Comparison of ENCODE assay signal across 17 mouse cellular contexts in the genomic region with DNA sequence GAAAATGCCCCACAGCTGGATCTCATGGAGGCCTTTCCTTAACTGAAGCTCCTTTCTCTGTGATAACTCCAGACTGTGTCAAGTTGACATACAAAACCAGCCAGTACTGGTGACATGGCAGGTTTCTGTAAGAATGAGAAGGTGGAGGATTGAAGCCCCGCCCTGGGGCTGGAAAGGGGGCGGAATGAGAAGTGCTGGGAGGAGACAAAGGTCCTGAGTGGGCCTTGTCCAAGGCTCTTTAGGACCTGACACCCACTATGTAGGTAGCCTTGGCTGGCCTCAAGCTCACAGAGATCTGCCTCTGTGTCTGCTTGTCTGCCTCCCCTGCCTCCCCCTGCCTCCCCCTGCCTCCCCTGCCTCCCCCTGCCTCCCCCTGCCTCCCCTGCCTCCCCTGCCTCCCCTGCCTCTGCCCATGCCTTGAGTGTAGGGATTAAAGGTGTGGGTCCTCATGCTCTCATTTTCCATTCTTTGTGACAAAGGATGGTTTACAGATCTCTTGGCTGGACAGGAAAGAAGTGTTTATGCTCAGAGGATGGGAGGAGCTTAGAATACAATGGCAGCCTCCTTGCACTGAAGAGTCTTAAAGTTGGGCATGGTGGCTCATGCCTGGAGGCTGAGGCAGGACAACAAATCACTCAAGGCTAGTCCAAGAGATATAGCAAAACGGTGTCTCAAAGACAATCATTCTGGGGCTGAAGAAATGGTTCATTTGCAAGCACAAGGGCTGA.
"Had no signal": no experiment of that assay in that cellular context is flagged by ENCODE, and none has a peak within 500 bp of the region (broad histone marks: within the 10 kb centered on the region; RNA-seq: fewer than 3 reads in every experiment).

No protein-coding gene starts in this region.

- H3K9ac ChIP-seq: kidney, embryonic 15.5 days; limb, embryonic 15.5 days; liver, embryonic 12.5 days; midbrain, embryonic 15.5 days; neural tube, embryonic 13.5 days; stomach, embryonic 15.5 days had no signal

- DNase-seq: kidney, adult 18-20 months; kidney, postnatal 14 days; retina, postnatal 1 day; right cerebral cortex, postnatal 4 days; spleen, adult 18-20 months; thymus, adult 2 months; thymus, postnatal 25 days had no signal

- H3K27me3 ChIP-seq: kidney, embryonic 15.5 days; limb, embryonic 15.5 days; midbrain, embryonic 15.5 days; neural tube, embryonic 13.5 days; stomach, embryonic 15.5 days had no signal

- H3K9me3 ChIP-seq: kidney, embryonic 15.5 days; limb, embryonic 15.5 days; liver, embryonic 12.5 days; megakaryocyte, embryonic 14.5 days; midbrain, embryonic 15.5 days; neural tube, embryonic 13.5 days; stomach, embryonic 15.5 days had no signal

- H3K36me3 ChIP-seq: kidney, embryonic 15.5 days; limb, embryonic 15.5 days; liver, embryonic 12.5 days; midbrain, embryonic 15.5 days; neural tube, embryonic 13.5 days; stomach, embryonic 15.5 days had no signal

- H3K4me1 ChIP-seq: limb, embryonic 15.5 days; liver, embryonic 12.5 days; midbrain, embryonic 15.5 days; stomach, embryonic 15.5 days had no signal

- H3K4me3 ChIP-seq: kidney, embryonic 15.5 days; left cerebral cortex, adult 2 months; limb, embryonic 15.5 days; liver, embryonic 12.5 days; megakaryocyte, embryonic 14.5 days; midbrain, embryonic 15.5 days; neural tube, embryonic 13.5 days; stomach, embryonic 15.5 days had no signal

- H3K27ac ChIP-seq: kidney, embryonic 15.5 days; left cerebral cortex, adult 2 months; limb, embryonic 15.5 days; liver, embryonic 12.5 days; macrophage; midbrain, embryonic 15.5 days; neural tube, embryonic 13.5 days; stomach, embryonic 15.5 days had no signal

- H3K4me2 ChIP-seq: kidney, embryonic 15.5 days; limb, embryonic 15.5 days; liver, embryonic 12.5 days; midbrain, embryonic 11.5 days; midbrain, embryonic 15.5 days; neural tube, embryonic 13.5 days; stomach, embryonic 15.5 days had no signal

- ATAC-seq: liver, embryonic 12.5 days; midbrain, embryonic 15.5 days had no signal
